Mouse (Mus musculus): ENCODE data around the gene Kif3c. TPM values are rescaled to one million over a fixed set of nuclear protein-coding genes. Genes with fewer than 3 reads are reported as not detected.

Gene Kif3c
- 77.4 and 77.9 TPM in 2 replicates for polyA plus RNA-seq (2015; fragmentation: Nextera tagmentation; extraction: Ambion mirVana)

DNA sequence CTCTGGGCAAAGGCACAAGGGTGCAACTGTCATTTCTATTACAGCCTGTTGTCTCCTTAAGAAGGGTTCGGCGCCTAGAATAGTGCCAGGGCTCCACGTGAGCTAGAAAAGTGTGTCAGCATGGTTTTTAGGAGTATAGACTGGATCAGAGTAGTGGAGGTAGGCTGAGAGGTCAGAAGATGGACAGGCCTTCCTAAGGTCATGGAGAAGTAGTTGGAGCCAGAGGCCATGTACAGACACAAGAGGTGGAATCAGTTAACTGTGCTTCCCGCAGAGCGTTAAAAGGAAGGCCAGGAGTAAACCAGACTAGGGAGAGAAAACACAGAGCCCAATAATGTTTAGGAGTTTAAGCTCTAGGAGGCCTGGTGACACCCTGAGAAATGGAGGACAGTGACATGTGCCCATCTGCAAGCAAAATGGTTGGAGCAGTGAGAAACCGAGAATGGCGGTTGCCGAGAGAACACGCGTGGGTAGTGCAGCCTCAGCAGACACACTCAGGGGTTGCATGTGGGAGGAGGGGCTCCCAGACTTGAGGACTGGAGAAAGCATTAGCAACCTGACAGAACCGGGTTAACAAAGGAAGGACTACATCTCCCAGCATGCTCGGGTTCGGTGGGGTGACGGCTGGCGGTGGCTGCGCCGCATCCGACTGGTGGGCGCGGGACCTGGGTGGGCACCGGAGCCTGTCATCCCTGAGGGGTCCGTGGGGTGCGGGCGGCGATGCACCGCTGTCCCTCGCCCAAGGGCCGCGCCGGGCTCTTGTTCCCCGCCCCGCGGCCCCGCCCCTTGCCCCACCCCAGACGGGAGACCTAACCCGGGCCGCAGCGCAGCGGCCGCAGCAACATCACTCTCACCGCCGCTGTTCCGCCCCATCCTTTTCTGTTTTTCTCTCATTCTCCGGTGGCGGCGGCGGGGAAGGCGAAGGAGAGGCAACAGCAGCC, at the start of gene Kif3c:
Kif3c (plus strand) TSS at position 625 of the 941 bp plus-strand sequence.
- Histone ChIP-seq H3K9ac (replicated peaks) (peak within 1 kb of the TSS; percentile 98), H3K36me3 (peaks cover 17% of the 10 kb centered on the region), H3K9me3 (peaks cover 2% of the 10 kb centered on the region; the same call in 1 of the 2 replicates), H3K4me3 (replicated peaks) (peak within 1 kb of the TSS; percentile 76), H3K4me1 (replicated peaks) (peaks cover 41% of the 10 kb centered on the region), H3K27ac (peak within 1 kb of the TSS; percentile 98), H3K27me3 (no peaks in the 10 kb centered on the region), H3K4me2 (replicated peaks) (peak within 1 kb of the TSS; percentile 75)
- peak; percentile 95 for ATAC-seq
- 8% methylated on average over 38 of the region's 48 CpGs for WGBS

DNA sequence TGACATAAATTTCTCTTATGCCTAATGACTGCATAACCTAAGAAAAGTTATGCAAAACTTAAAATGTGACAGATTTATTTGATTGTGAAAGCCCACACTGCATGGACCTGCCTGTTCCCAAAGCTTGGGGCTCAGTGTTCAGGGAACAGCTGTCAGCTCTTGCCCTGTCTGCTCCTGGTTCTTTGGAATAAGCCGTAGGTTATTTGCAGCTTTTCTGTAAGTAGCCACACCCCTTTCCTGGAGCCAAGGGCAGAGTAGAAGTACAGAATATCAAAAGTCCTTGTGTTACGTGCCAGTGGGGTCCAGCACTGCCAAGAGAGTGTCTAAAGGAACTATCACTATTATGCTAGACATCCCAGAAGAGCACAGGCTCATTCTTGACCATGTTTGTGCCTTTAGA, 48.8 kb upstream of the Kif3c start:
- H3K4me2 ChIP-seq (replicated peaks) = no peak overlapping the region
- no peaks in the 10 kb centered on the region for H3K27me3 ChIP-seq
- H3K4me1 ChIP-seq (replicated peaks) = no peaks in the 10 kb centered on the region
- H3K4me3 ChIP-seq (replicated peaks) = no peak overlapping the region
- ATAC-seq = no peak
- WGBS = 59% methylated on average over 2 of the region's 2 CpGs
- H3K27ac ChIP-seq = no peak overlapping the region
- H3K9me3 ChIP-seq = no peaks in the 10 kb centered on the region
- H3K36me3 ChIP-seq = no peaks in the 10 kb centered on the region
- H3K9ac ChIP-seq (replicated peaks) = no peak overlapping the region

DNA sequence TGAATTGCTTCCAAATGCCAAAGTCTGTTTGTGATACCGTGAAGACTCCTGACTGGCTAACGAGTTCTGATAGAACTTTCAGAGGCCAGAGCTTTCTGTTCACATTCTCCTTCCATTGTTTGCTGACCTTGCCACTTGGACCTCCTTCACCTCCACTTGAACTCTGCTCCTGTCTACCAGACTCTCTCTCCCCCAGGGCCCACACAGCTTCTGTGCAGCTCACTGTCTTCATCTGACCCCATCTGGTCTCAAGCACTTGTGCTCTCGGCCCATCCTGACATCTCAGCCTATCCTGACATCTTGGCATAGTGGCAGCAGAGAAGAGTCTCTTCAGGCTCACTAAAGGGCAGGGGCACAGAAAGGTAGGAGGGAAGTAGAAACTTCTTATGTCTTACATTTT, 48.0 kb upstream of the Kif3c start:
- WGBS = 77% methylated on average over 3 of the region's 3 CpGs
- Histone ChIP-seq H3K9ac (replicated peaks) (no peak overlapping the region), H3K27ac (no peak overlapping the region), H3K27me3 (no peaks in the 10 kb centered on the region), H3K4me2 (replicated peaks) (no peak overlapping the region), H3K4me3 (replicated peaks) (no peak overlapping the region), H3K36me3 (no peaks in the 10 kb centered on the region), H3K4me1 (replicated peaks) (no peaks in the 10 kb centered on the region), H3K9me3 (no peaks in the 10 kb centered on the region)
- no peak for ATAC-seq

DNA sequence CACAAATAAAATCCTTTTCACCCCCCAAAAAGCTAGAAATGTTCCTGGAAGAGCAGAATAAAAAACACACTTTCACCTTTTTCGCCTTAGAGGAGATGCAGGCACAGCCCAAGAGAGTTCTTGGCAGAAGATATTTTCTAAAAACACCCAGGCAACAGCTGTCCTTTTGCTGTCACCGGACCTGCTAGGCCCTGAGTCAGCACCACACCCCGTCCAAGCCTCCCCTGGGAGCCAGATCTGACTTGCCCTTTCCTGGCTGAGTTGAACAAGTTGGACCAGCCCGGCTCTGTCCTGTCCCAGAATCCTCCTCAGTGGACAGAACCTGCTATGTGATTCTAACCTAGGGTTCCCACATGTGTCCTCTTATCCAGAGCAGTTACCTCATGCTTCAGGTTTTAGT, 45.6 kb upstream of the Kif3c start:
- Histone ChIP-seq H3K27ac (no peak overlapping the region), H3K4me3 (replicated peaks) (no peak overlapping the region), H3K9ac (replicated peaks) (no peak overlapping the region), H3K27me3 (no peaks in the 10 kb centered on the region), H3K4me2 (replicated peaks) (no peak overlapping the region), H3K4me1 (replicated peaks) (no peaks in the 10 kb centered on the region), H3K9me3 (no peaks in the 10 kb centered on the region), H3K36me3 (no peaks in the 10 kb centered on the region)
- no peak for ATAC-seq
- 81% methylated on average over 4 of the region's 4 CpGs for WGBS

DNA sequence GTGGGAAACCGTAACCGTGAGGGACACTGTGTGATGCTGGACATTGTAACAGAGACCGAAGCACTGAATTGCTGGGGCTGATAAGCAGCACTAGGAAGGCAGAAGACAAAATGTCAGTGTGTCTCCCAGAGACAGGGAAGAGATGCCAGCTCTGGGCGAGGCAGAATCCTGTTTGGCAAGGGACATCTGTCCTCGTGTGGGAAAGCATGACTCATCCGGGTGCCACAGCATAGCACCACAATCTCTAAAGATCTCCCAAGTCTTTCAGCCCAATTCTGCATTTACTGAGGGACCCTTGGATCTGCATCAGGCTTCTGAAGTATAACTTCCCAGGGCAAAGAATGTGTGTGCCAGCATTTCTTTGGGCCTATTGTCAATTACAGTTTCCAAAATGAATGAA, 41.7 kb upstream of the Kif3c start:
- no peaks in the 10 kb centered on the region for H3K9me3 ChIP-seq
- no peaks in the 10 kb centered on the region for H3K36me3 ChIP-seq
- no peaks in the 10 kb centered on the region for H3K27me3 ChIP-seq
- no peak overlapping the region for H3K4me2 ChIP-seq (replicated peaks)
- no peaks in the 10 kb centered on the region for H3K4me1 ChIP-seq (replicated peaks)
- no peak overlapping the region for H3K27ac ChIP-seq
- H3K4me3 ChIP-seq (replicated peaks) = no peak overlapping the region
- 85% methylated on average over 6 of the region's 6 CpGs for WGBS
- no peak for ATAC-seq
- no peak overlapping the region for H3K9ac ChIP-seq (replicated peaks)

DNA sequence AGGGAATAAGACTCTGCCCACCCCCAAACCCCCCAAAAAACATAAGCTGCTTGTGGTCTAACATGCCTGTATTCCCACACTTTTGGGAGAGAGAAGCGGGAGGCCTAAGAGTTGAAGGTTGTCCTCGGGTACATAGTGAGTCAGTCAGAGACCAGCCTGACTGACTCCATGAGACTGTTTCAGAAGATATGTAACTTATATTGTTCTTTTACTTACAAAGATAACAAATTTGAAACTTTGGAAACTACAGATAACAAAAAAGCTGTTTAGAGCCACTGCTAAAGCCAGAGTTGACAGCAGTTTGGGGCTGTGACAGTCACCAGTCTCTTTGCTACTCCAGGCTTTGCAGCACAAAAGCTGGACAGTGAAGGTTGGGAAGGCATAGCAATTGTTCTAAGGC, 39.7 kb upstream of the Kif3c start:
- Histone ChIP-seq H3K27me3 (no peaks in the 10 kb centered on the region), H3K9ac (replicated peaks) (no peak overlapping the region), H3K4me2 (replicated peaks) (no peak overlapping the region), H3K4me1 (replicated peaks) (no peaks in the 10 kb centered on the region), H3K27ac (no peak overlapping the region), H3K4me3 (replicated peaks) (no peak overlapping the region), H3K36me3 (no peaks in the 10 kb centered on the region), H3K9me3 (no peaks in the 10 kb centered on the region)
- no peak for ATAC-seq
- WGBS = 88% methylated on average over 2 of the region's 2 CpGs

DNA sequence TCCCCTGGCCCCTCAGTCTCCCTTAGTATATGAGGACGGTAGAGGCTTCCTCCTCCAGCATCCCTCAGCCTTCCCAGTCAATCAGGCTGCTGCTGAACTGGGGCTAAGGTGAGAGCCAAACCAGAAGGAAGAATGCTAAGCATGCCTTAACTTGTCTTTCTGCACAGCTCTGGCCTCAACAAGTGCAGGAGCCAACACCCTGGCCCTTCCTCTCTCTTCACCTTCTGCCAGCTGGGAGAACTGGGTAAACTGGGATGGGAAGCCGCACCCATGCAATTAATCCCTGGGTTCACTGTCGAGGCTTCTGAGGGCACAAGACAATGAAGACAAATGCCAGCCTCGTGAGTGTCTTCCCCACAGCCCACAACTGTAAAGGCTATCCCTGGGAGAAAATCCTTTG, 35.3 kb upstream of the Kif3c start:
- Histone ChIP-seq H3K27ac (no peak overlapping the region), H3K4me3 (replicated peaks) (no peak overlapping the region), H3K9me3 (no peaks in the 10 kb centered on the region), H3K27me3 (no peaks in the 10 kb centered on the region), H3K9ac (replicated peaks) (no peak overlapping the region), H3K4me1 (replicated peaks) (no peaks in the 10 kb centered on the region), H3K36me3 (no peaks in the 10 kb centered on the region), H3K4me2 (replicated peaks) (no peak overlapping the region)
- ATAC-seq = no peak
- WGBS = 82% methylated on average over 4 of the region's 4 CpGs

DNA sequence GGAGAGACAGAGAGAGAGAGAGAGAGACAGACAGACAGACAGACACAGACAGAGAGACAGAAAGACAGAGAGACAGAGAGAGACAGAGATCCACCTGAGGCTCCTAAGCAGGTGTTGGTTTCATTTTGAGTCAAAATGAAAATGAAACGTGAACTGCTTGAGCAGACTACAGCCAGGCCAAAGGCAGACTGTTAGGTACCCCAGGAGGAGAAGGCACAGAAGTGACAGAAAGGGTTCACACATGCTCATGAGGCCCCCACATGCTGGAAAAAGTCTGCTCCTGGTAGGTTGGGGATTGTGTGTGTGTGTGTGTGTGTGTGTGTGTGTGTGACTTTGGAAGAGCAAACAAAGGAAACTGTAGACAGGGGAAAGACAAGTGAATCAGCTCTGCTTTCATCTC, 26.0 kb upstream of the Kif3c start:
- WGBS = 79% methylated on average over 1 of the region's 1 CpGs

DNA sequence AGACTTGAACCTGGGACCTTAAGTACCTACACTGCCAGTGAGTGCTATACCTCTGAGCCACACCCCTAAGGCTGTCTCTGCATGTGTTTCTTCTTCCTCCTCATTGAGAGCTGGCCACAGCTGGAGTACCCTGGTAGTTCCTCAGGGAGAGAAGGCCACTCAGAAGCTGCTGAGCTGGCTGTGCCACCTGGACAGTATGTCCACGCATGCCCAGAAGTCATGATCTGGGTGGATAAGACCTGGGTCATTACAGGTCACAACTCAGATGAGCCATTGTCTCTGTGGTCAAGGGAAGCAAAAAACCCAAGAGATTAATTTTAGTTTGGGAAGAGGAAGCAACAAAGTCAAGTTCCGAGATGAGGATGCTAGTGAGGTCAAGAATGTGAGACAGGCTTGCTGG, 20.8 kb upstream of the Kif3c start:
- Histone ChIP-seq H3K36me3 (no peaks in the 10 kb centered on the region), H3K27me3 (no peaks in the 10 kb centered on the region), H3K4me3 (replicated peaks) (no peak overlapping the region), H3K27ac (no peak overlapping the region), H3K4me2 (replicated peaks) (no peak overlapping the region), H3K9me3 (no peaks in the 10 kb centered on the region), H3K9ac (replicated peaks) (no peak overlapping the region), H3K4me1 (replicated peaks) (no peaks in the 10 kb centered on the region)
- ATAC-seq = no peak
- WGBS = 89% methylated on average over 2 of the region's 2 CpGs

More for the DNA sequence above, 26.0 kb upstream of the Kif3c start:
- no peaks in the 10 kb centered on the region for H3K36me3 ChIP-seq
- no peak overlapping the region for H3K4me3 ChIP-seq (replicated peaks)
- no peak overlapping the region for H3K4me2 ChIP-seq (replicated peaks)
- H3K27me3 ChIP-seq = no peaks in the 10 kb centered on the region
- no peak for ATAC-seq
- no peaks in the 10 kb centered on the region for H3K9me3 ChIP-seq
- no peak overlapping the region for H3K9ac ChIP-seq (replicated peaks)
- H3K27ac ChIP-seq = no peak overlapping the region
- no peaks in the 10 kb centered on the region for H3K4me1 ChIP-seq (replicated peaks)

DNA sequence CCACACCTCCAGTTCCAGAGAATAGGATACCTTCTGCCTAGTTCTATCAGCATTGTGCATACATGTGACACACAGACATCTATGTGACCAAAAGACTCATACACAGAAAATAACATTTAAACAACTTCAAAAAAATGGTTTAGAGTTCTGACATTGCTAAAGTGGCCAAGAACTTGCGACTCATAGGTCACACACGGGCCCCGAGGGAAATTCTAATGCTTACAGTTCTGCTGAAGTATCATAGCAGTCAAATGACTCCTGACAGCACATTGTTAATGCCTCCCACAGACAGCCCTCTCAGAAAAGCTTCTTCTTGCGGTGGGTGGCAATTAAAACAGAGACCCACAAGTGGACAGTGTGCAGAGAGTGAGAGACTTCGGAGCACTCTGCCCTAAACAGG, 19.9 kb upstream of the Kif3c start:
- Histone ChIP-seq H3K27me3 (no peaks in the 10 kb centered on the region), H3K4me2 (replicated peaks) (no peak overlapping the region), H3K4me3 (replicated peaks) (no peak overlapping the region), H3K27ac (no peak overlapping the region), H3K4me1 (replicated peaks) (no peaks in the 10 kb centered on the region), H3K36me3 (no peaks in the 10 kb centered on the region), H3K9me3 (no peaks in the 10 kb centered on the region), H3K9ac (replicated peaks) (no peak overlapping the region)
- ATAC-seq = no peak
- WGBS = 84% methylated on average over 5 of the region's 5 CpGs

DNA sequence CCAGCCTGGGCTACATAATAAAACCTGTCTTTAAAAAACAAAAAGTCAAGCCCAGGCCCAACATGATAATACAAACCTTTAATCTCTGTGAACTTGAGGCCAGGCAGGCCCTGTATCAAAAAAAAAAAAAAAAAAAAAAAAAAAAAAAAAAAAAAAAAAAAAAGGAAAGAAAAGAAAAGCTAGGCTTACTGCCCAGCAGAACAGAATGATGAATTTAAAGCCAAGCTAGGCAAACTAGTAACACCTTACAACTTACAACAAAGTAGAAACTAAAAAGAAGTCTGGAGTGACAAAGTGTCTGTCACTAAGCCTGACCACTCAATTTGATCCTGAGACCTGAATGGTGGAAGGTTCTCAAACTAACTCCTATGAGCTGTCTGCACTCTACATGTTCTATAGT, 17.2 kb upstream of the Kif3c start:
- Histone ChIP-seq H3K9me3 (no peaks in the 10 kb centered on the region), H3K4me2 (replicated peaks) (no peak overlapping the region), H3K4me3 (replicated peaks) (no peak overlapping the region), H3K36me3 (no peaks in the 10 kb centered on the region), H3K27ac (no peak overlapping the region), H3K9ac (replicated peaks) (no peak overlapping the region), H3K27me3 (no peaks in the 10 kb centered on the region), H3K4me1 (replicated peaks) (no peaks in the 10 kb centered on the region)
- no peak for ATAC-seq

DNA sequence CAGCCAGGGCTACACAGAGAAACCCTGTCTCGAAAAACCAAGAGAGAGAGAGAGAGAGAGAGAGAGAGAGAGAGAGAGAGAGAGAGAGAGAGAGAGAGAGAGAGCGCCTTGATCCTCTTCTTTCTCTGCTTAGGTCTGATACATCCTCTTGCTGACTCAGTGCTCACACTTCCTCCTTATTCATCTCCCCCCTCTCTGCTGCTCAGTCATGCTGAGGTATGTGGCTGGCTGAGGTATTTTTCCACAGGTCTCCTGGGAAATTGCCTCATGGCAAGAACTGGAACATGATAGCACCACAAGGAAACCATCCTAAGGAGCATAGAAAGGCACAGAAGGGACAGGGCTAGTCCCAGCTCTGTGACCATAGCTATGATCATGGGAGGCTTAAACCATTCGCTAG, 15.5 kb upstream of the Kif3c start:
- Histone ChIP-seq H3K9ac (replicated peaks) (no peak overlapping the region), H3K9me3 (no peaks in the 10 kb centered on the region), H3K4me3 (replicated peaks) (no peak overlapping the region), H3K27me3 (no peaks in the 10 kb centered on the region), H3K27ac (no peak overlapping the region), H3K4me2 (replicated peaks) (no peak overlapping the region), H3K4me1 (replicated peaks) (no peaks in the 10 kb centered on the region), H3K36me3 (no peaks in the 10 kb centered on the region)
- WGBS = 90% methylated on average over 3 of the region's 3 CpGs
- no peak for ATAC-seq

DNA sequence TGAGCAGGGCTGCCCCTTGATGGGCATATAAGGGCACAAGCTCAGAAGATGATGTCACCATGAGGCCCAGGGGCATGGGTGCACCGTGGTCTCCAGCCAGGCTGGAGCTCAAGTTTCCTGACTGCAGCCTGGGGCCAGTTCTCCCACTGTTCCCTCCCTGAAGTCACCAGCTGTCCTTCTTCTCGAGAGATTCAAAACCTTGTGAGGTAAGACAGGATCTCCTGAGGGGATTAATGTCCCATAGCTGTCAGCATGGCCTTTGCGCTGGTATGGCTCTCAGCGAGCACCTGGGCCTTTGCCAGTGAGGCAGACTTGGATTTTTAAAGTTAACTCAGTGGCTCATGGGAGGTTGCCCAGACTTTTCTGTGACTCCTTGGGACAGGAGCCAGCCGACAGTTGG, 14.8 kb upstream of the Kif3c start:
- no peak overlapping the region for H3K4me2 ChIP-seq (replicated peaks)
- H3K27me3 ChIP-seq = no peaks in the 10 kb centered on the region
- no peaks in the 10 kb centered on the region for H3K36me3 ChIP-seq
- H3K4me1 ChIP-seq (replicated peaks) = no peaks in the 10 kb centered on the region
- H3K9ac ChIP-seq (replicated peaks) = no peak overlapping the region
- H3K4me3 ChIP-seq (replicated peaks) = no peak overlapping the region
- H3K27ac ChIP-seq = no peak overlapping the region
- WGBS = 74% methylated on average over 5 of the region's 5 CpGs
- H3K9me3 ChIP-seq = no peaks in the 10 kb centered on the region
- no peak for ATAC-seq

Data from midbrain, embryonic 13.5 days (tissue).